Mouse (Mus musculus) kidney, embryonic 14.5 days (tissue): Measurements from ENCODE around the gene Atad3a. TPM values are rescaled to one million over a fixed set of nuclear protein-coding genes. Genes with fewer than 3 reads are reported as not detected.

Experiments
- ATAC-seq: fragments of 200-750 bp; cut with Nextera tagmentation; 2 replicates; pipeline ENCODE4 v1.8.0; 2017; ENCODE audit warnings: moderate number of reproducible peaks, mild to moderate bottlenecking, moderate TSS enrichment, moderate library complexity; ENCODE audit not compliant: low FRiP score, low TSS enrichment
- H3K27ac ChIP-seq: fragments of 300-500 bp; sonication (generic); 2 replicates; pipeline ENCODE4 v1.5.1; 2014; ENCODE audit warnings: low read depth, mild to moderate bottlenecking, low read length, moderate library complexity, mixed read lengths
- H3K27me3 ChIP-seq: fragments of 300-500 bp; sonication (generic); 2 replicates; pipeline ENCODE4 v1.6.1; 2014; ENCODE audit warnings: mild to moderate bottlenecking, low read length; ENCODE audit not compliant: control insufficient read depth, insufficient read depth
- H3K36me3 ChIP-seq: fragments of 300-500 bp; sonication (generic); 2 replicates; pipeline ENCODE4 v1.6.1; 2014; ENCODE audit warnings: low read length, mixed read lengths; ENCODE audit not compliant: control insufficient read depth, insufficient read depth
- H3K4me1 ChIP-seq: fragments of 300-500 bp; sonication (generic); 2 replicates; pipeline ENCODE4 v1.6.1; 2014; ENCODE audit warnings: low read length, mixed read lengths; ENCODE audit not compliant: control insufficient read depth, insufficient read depth
- H3K4me2 ChIP-seq: fragments of 300-500 bp; sonication (generic); replicated peaks from 2 replicates; pipeline ENCODE4 v1.6.1; 2014; ENCODE audit warnings: low read depth, mild to moderate bottlenecking, low read length
- H3K4me3 ChIP-seq: fragments of 300-500 bp; sonication (generic); 2 replicates; pipeline ENCODE4 v1.5.1; 2014; ENCODE audit warnings: mild to moderate bottlenecking, low read length
- H3K9ac ChIP-seq: fragments of 300-500 bp; sonication (generic); 2 replicates; pipeline ENCODE4 v1.6.1; 2014; ENCODE audit warnings: low read depth, mild to moderate bottlenecking, low read length, moderate library complexity
- H3K9me3 ChIP-seq: fragments of 300-500 bp; sonication (generic); 2 replicates; pipeline ENCODE4 v1.6.1; 2016; ENCODE audit warnings: low read length; ENCODE audit not compliant: control insufficient read depth
- WGBS: fragments of 180-500 bp; shearing (Covaris S2); extraction: QIAGEN DNeasy Blood & Tissue Kit; methylation state at CpG from one replicate; pipeline ENCODE4 v1.1.7; 2014; 5-methylcytosine and 5-hydroxymethylcytosine counted together
- microRNA-seq: library from miRNA; unstranded; fragments of <30 nt; microRNA quantifications from one replicate; pipeline ENCODE4, GENCODE M21; 2016
- polyA plus RNA-seq: library from polyadenylated mRNA; unstranded; fragments of >200 nt; fragmentation: Nextera tagmentation; extraction: Ambion mirVana; gene quantifications from 2 replicates; pipeline ENCODE4 v1.2.1, GENCODE M21; 2014

Gene Atad3a
- polyA plus RNA-seq, 1 experiment from 2014 or later, result 112 TPM

GRCm38 (mm10) chr4:155694482-155695401, 66.2 kb downstream of the Atad3a start:
- WGBS, result 1% methylated on average over 82 of the region's 92 CpGs
- peaks cover 11% of the 10 kb centered on the region; the same call in 1 of the 2 replicates for H3K4me1 ChIP-seq
- no peaks in the 10 kb centered on the region for H3K9me3 ChIP-seq
- no peaks in the 10 kb centered on the region for H3K36me3 ChIP-seq
- H3K9ac ChIP-seq, result peak overlapping the region; percentile 78
- H3K4me3 ChIP-seq, result peak overlapping the region; percentile 72
- no peak overlapping the region; the same call in 1 of the 2 replicates for H3K27ac ChIP-seq
- H3K27me3 ChIP-seq, result no peaks in the 10 kb centered on the region
- peak; percentile 65 for ATAC-seq
- peak overlapping the region; percentile 96 for H3K4me2 ChIP-seq

DNA sequence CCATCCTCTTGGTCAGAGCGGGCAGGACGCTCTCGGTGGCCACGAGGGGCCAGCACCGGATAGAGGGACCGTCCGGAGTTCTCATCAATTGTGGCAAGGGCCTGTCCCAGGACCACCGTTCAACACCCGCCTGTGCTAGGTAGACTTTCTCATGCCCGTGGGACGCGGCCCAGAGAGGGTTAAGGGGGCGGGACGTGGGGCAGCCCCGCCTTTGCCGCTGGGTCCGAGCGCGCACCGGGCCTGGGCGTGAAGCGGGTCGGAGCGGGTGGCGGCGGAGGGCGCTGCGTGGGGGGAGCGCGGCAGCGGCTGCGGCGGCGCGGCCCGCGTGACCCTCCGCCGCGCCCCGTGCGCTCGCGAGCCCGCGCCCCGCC, 66.8 kb downstream of the Atad3a start, which contains the start of gene Fndc10:
Fndc10 (plus strand) TSS at position 232 of the 371 bp plus-strand sequence.
- no peaks in the 10 kb centered on the region for H3K36me3 ChIP-seq
- H3K27me3 ChIP-seq, result no peaks in the 10 kb centered on the region
- H3K4me1 ChIP-seq, result peaks cover 11% of the 10 kb centered on the region; the same call in 1 of the 2 replicates
- no peaks in the 10 kb centered on the region for H3K9me3 ChIP-seq
- peak within 1 kb of the TSS; percentile 96 for H3K4me2 ChIP-seq
- WGBS, result under 1% methylated on average over 25 of the region's 47 CpGs
- H3K4me3 ChIP-seq, result peak within 1 kb of the TSS; percentile 72
- no peak within 1 kb of the TSS; the same call in 1 of the 2 replicates for H3K27ac ChIP-seq
- peak within 1 kb of the TSS; percentile 78 for H3K9ac ChIP-seq
- peak; percentile 87 for ATAC-seq

GRCm38 (mm10) chr4:155692421-155692820, 68.5 kb downstream of the Atad3a start:
- WGBS, result 95% methylated on average over 3 of the region's 3 CpGs

More at GRCm38 (mm10) chr4:155692421-155692820, 68.5 kb downstream of the Atad3a start:
- Histone ChIP-seq H3K27ac (no peak overlapping the region), H3K9ac (no peak overlapping the region), H3K9me3 (no peaks in the 10 kb centered on the region), H3K4me2 (no peak overlapping the region), H3K4me3 (no peak overlapping the region), H3K27me3 (no peaks in the 10 kb centered on the region), H3K4me1 (peaks cover 11% of the 10 kb centered on the region; the same call in 1 of the 2 replicates), H3K36me3 (no peaks in the 10 kb centered on the region)
- no peak for ATAC-seq

Small RNA genes lying within 50 kb of the gene (microRNA-seq; reads per million reads assigned to microRNA genes)
- gene Gm27743, result not detected

Other genes starting within 250 kb of the Atad3a start
- 58.7 and 99.9 TPM in 2 replicates for gene Nadk, start 198.7 kb downstream of the Atad3a start, polyA plus RNA-seq
- 7.7 and 10.3 TPM in 2 replicates for gene Slc35e2, start 159.7 kb downstream of the Atad3a start, polyA plus RNA-seq
- gene Cdk11b, start 136.2 kb downstream of the Atad3a start, polyA plus RNA-seq, result 51.9 and 57.0 TPM in 2 replicates
- not detected in 2 replicates for gene Gm10563, start 115.7 kb downstream of the Atad3a start, polyA plus RNA-seq
- 28.9 and 43.1 TPM in 2 replicates for gene Mmp23, start 107.7 kb downstream of the Atad3a start, polyA plus RNA-seq
- 14.3 and 18.0 TPM in 2 replicates for gene Mib2, start 91.9 kb downstream of the Atad3a start, polyA plus RNA-seq
- gene Fndc10, start 66.8 kb downstream of the Atad3a start, polyA plus RNA-seq, result 2.8 and 4.5 TPM in 2 replicates
- gene Ssu72, start 56.3 kb downstream of the Atad3a start, polyA plus RNA-seq, result 149 and 178 TPM in 2 replicates
- gene Tmem240, start 26.3 kb downstream of the Atad3a start, polyA plus RNA-seq, result 0.49 and 0.88 TPM in 2 replicates
- 4.1 and 4.9 TPM in 2 replicates for gene Vwa1, start 13.6 kb upstream of the Atad3a start, polyA plus RNA-seq
- gene Tmem88b, start 24.8 kb upstream of the Atad3a start, polyA plus RNA-seq, result 0.20 and 0.32 TPM in 2 replicates
- gene Ankrd65, start 29.3 kb upstream of the Atad3a start, polyA plus RNA-seq, result 0.40 and 0.43 TPM in 2 replicates
- gene Mrpl20, start 41.8 kb upstream of the Atad3a start, polyA plus RNA-seq, result 226 and 291 TPM in 2 replicates
- 115 and 174 TPM in 2 replicates for gene Ccnl2, start 51.4 kb upstream of the Atad3a start, polyA plus RNA-seq
- 134 and 155 TPM in 2 replicates for gene Aurkaip1, start 70.2 kb upstream of the Atad3a start, polyA plus RNA-seq
- 72.1 and 75.1 TPM in 2 replicates for gene Mxra8, start 78.6 kb upstream of the Atad3a start, polyA plus RNA-seq
- gene Dvl1, start 86.3 kb upstream of the Atad3a start, polyA plus RNA-seq, result 6.3 and 7.2 TPM in 2 replicates
- 0.14 and 0.38 TPM in 2 replicates for gene Tas1r3, start 102.3 kb upstream of the Atad3a start, polyA plus RNA-seq
- 11.1 and 18.8 TPM in 2 replicates for gene Cptp, start 108.3 kb upstream of the Atad3a start, polyA plus RNA-seq
- 73.1 and 74.6 TPM in 2 replicates for gene Ints11, start 108.5 kb upstream of the Atad3a start, polyA plus RNA-seq
- gene Pusl1, start 130.7 kb upstream of the Atad3a start, polyA plus RNA-seq, result 41.4 and 50.5 TPM in 2 replicates
- 10.3 and 15.5 TPM in 2 replicates for gene Acap3, start 130.7 kb upstream of the Atad3a start, polyA plus RNA-seq
- gene Ube2j2, start 182.7 kb upstream of the Atad3a start, polyA plus RNA-seq, result 121 and 127 TPM in 2 replicates
- 129 and 142 TPM in 2 replicates for gene C1qtnf12, start 201.2 kb upstream of the Atad3a start, polyA plus RNA-seq
- gene B3galt6, start 231.6 kb upstream of the Atad3a start, polyA plus RNA-seq, result 20.0 and 20.8 TPM in 2 replicates
- gene Sdf4, start 231.8 kb upstream of the Atad3a start, polyA plus RNA-seq, result 131 and 165 TPM in 2 replicates